ENCODE assay signal across 34 mouse cellular contexts in genomic region chr7:109734806-109735205, GRCm38 (mm10). TPM values are rescaled to one million over a fixed set of nuclear protein-coding genes. Genes with fewer than 3 reads are reported as not detected.
DNase-seq lines count a peak whose midpoint lies in the region; ATAC-seq and TF ChIP-seq lines count a peak whose summit lies in the region.
"Had no signal": no experiment of that assay in that cellular context is flagged by ENCODE, and none has a peak within 500 bp of the region (broad histone marks: within the 10 kb centered on the region; RNA-seq: fewer than 3 reads in every experiment).

No protein-coding gene starts in this region.

- no peak overlapping the region for H3K4me2 ChIP-seq in lung, postnatal 0 days (replicated peaks; ENCODE audit: low read depth, low read length)
- H3K4me2 ChIP-seq: heart, embryonic 12.5 days; liver, embryonic 11.5 days; neural tube, embryonic 12.5 days had no signal

- no peak overlapping the region for H3K9ac ChIP-seq in lung, postnatal 0 days (replicated peaks; ENCODE audit: low read depth)
- H3K9ac ChIP-seq: heart, embryonic 12.5 days; neural tube, embryonic 12.5 days had no signal

- 51% methylated on average over 4 of the region's 4 CpGs for WGBS in lung, postnatal 0 days

- peaks cover 9% of the 10 kb centered on the region; the same call in 1 of the 2 replicates for H3K36me3 ChIP-seq in lung, postnatal 0 days (ENCODE audit: insufficient read depth, low read length)

- no peak for TF ChIP-seq EP300 in lung, postnatal 0 days (IDR thresholded peaks at IDR 0.05)

- no peaks in the 10 kb centered on the region; the same call in 1 of the 2 replicates for H3K4me1 ChIP-seq in lung, postnatal 0 days (ENCODE audit: insufficient read depth, low read depth, low read length)
- H3K4me1 ChIP-seq: neural tube, embryonic 12.5 days had no signal

- no peak overlapping the region for H3K27ac ChIP-seq in lung, postnatal 0 days (ENCODE audit: low read length)
- H3K27ac ChIP-seq: forebrain, embryonic 10.5 days; hindbrain, postnatal 0 days; layer of hippocampus, adult 2 months; neural tube, embryonic 12.5 days had no signal

- no peaks in the 10 kb centered on the region for H3K27me3 ChIP-seq in lung, postnatal 0 days (replicated peaks; ENCODE audit: insufficient read depth, low read length)
- H3K27me3 ChIP-seq: heart, embryonic 12.5 days; neural tube, embryonic 12.5 days had no signal

- no peaks in the 10 kb centered on the region for H3K9me3 ChIP-seq in lung, postnatal 0 days (ENCODE audit: low read length)
- H3K9me3 ChIP-seq: forebrain, embryonic 10.5 days; heart, embryonic 12.5 days; neural tube, embryonic 12.5 days had no signal

- no peak for TF ChIP-seq CTCF in lung, postnatal 0 days (IDR thresholded peaks at IDR 0.05)

- peak; percentile 47 for DNase-seq in adrenal gland, postnatal 10 days
- DNase-seq in adrenal gland, postnatal 4 days (ENCODE audit: low spot score in 2 of 2) = no peak
- peak; percentile 33 for DNase-seq in lung, postnatal 0 days (ENCODE audit: low spot score)
- DNase-seq in lung, postnatal 25 days (ENCODE audit: low spot score) = no peak
- DNase-seq in kidney, postnatal 10 days = peak; percentile 77
- DNase-seq in thymus, postnatal 4 days = no peak
- DNase-seq: cerebellum, adult 18-20 months; cerebellum, postnatal 14 days; gastrocnemius, postnatal 14 days; heart, adult 18-20 months; heart, postnatal 14 days; lung, adult 18-20 months; lung, postnatal 36 days; midbrain, embryonic 14.5 days; right cerebral cortex, adult 18-20 months; right cerebral cortex, postnatal 4 days; thymus, adult 18-20 months; thymus, postnatal 36 days had no signal

- ATAC-seq in lung, postnatal 0 days = no peak
- ATAC-seq in granulocyte monocyte progenitor cell, adult 5-6 weeks (replicated peaks; ENCODE audit: poor library complexity, severe bottlenecking) = no peak
- ATAC-seq: CD4-positive, CD25-positive, alpha-beta regulatory T cell, adult 4 months; forebrain, embryonic 16.5 days; hindbrain, postnatal 0 days; intestine, embryonic 16.5 days had no signal

- H3K4me3 ChIP-seq in lung, postnatal 0 days (ENCODE audit: low read depth, low read length) = no peak overlapping the region
- H3K4me3 ChIP-seq: forebrain, embryonic 10.5 days; heart, embryonic 12.5 days; layer of hippocampus, adult 2 months; neural tube, embryonic 12.5 days had no signal

RNA-seq across cellular contexts. Expression of gene Ascl3, which starts 3.3 kb away (rescaled TPM):
- not detected for total RNA-seq in adrenal gland, postnatal 10 days (2021)
- not detected for total RNA-seq in adrenal gland, postnatal 4 days (2021)
- polyA plus RNA-seq in lung, postnatal 0 days (2015; fragmentation: Nextera tagmentation; extraction: Ambion mirVana) = 0.64 and 0.89 TPM in 2 replicates
- total RNA-seq in granulocyte monocyte progenitor cell, adult 5-6 weeks (2014; fragmentation: Nextera tagmentation) = not detected in 2 replicates
- total RNA-seq in granulocyte monocyte progenitor cell, adult 5-6 weeks (2017) = not detected in 2 replicates
- total RNA-seq: gastrocnemius, postnatal 14 days; heart, adult 18-20 months; heart, postnatal 14 days; hindbrain, postnatal 0 days; layer of hippocampus, adult 2 months; layer of hippocampus, postnatal 25 days; left cerebral cortex, postnatal 10 days; megakaryocyte-erythroid progenitor cell, adult 5-6 weeks had no signal
- polyA plus RNA-seq: CD4-positive, CD25-positive, alpha-beta regulatory T cell, adult 4 months; embryonic facial prominence, embryonic 11.5 days; forebrain, embryonic 10.5 days; forebrain, embryonic 16.5 days; heart, embryonic 12.5 days; hindbrain, embryonic 11.5 days; limb, embryonic 11.5 days; liver, embryonic 11.5 days; midbrain, embryonic 14.5 days; neural tube, embryonic 12.5 days had no signal

RNA-seq across cellular contexts. Expression of gene BC051019, which starts 11.2 kb away (rescaled TPM):
- not detected for total RNA-seq in adrenal gland, postnatal 10 days (2021)
- total RNA-seq in adrenal gland, postnatal 4 days (2021) = not detected
- polyA plus RNA-seq in lung, postnatal 0 days (2015; fragmentation: Nextera tagmentation; extraction: Ambion mirVana) = 22.7 and 24.3 TPM in 2 replicates
- total RNA-seq in granulocyte monocyte progenitor cell, adult 5-6 weeks (2014; fragmentation: Nextera tagmentation) = not detected in 2 replicates
- total RNA-seq in granulocyte monocyte progenitor cell, adult 5-6 weeks (2017) = not detected in 2 replicates
- total RNA-seq: gastrocnemius, postnatal 14 days; layer of hippocampus, postnatal 25 days; left cerebral cortex, postnatal 10 days; megakaryocyte-erythroid progenitor cell, adult 5-6 weeks had no signal
- polyA plus RNA-seq: embryonic facial prominence, embryonic 11.5 days; heart, embryonic 12.5 days; intestine, embryonic 16.5 days; midbrain, embryonic 14.5 days; neural tube, embryonic 12.5 days had no signal

RNA-seq across cellular contexts. Expression of gene Tmem9b, which starts 17.9 kb away (rescaled TPM):
- 10 to 100 TPM; 36.3 to 36.7 TPM for total RNA-seq in adrenal gland, postnatal 10 days (2021)
- total RNA-seq in adrenal gland, postnatal 4 days (2021) = 10 to 100 TPM; 34.8 to 36.9 TPM
- polyA plus RNA-seq in lung, postnatal 0 days (2015; fragmentation: Nextera tagmentation; extraction: Ambion mirVana) = 109 and 117 TPM in 2 replicates
- total RNA-seq in granulocyte monocyte progenitor cell, adult 5-6 weeks (2014; fragmentation: Nextera tagmentation) = 29.3 and 33.6 TPM in 2 replicates
- total RNA-seq in granulocyte monocyte progenitor cell, adult 5-6 weeks (2017) = 20.3 and 28.0 TPM in 2 replicates

RNA-seq across cellular contexts. Expression of gene Akip1, which starts 31.3 kb away (rescaled TPM):
- total RNA-seq in adrenal gland, postnatal 10 days (2021) = 10 to 100 TPM; 36.8 to 38.5 TPM
- 10 to 100 TPM; 33.3 to 34.0 TPM for total RNA-seq in adrenal gland, postnatal 4 days (2021)
- 48.6 and 52.5 TPM in 2 replicates for polyA plus RNA-seq in lung, postnatal 0 days (2015; fragmentation: Nextera tagmentation; extraction: Ambion mirVana)
- 44.7 and 52.5 TPM in 2 replicates for total RNA-seq in granulocyte monocyte progenitor cell, adult 5-6 weeks (2014; fragmentation: Nextera tagmentation)
- 20.8 and 25.9 TPM in 2 replicates for total RNA-seq in granulocyte monocyte progenitor cell, adult 5-6 weeks (2017)

RNA-seq across cellular contexts. Expression of gene St5, which starts 31.4 kb away (rescaled TPM):
- total RNA-seq in adrenal gland, postnatal 10 days (2021) = 10 to 100 TPM; 48.2 to 55.3 TPM
- 10 to 100 TPM; 54.1 to 57.6 TPM for total RNA-seq in adrenal gland, postnatal 4 days (2021)
- polyA plus RNA-seq in lung, postnatal 0 days (2015; fragmentation: Nextera tagmentation; extraction: Ambion mirVana) = 58.9 and 61.8 TPM in 2 replicates
- total RNA-seq in granulocyte monocyte progenitor cell, adult 5-6 weeks (2014; fragmentation: Nextera tagmentation) = 0.49 TPM in 1 of 2 replicates, not detected in the other
- total RNA-seq in granulocyte monocyte progenitor cell, adult 5-6 weeks (2017) = 0.72 and 1.6 TPM in 2 replicates

Comparison
In these comparisons a context has a peak if more than half of its experiments do, and no peak if none do; other contexts are left out.
1. DNase-seq: peak in adrenal gland, postnatal 10 days (single experiment), lung, postnatal 0 days (single experiment) and kidney, postnatal 10 days (single experiment); none in adrenal gland, postnatal 4 days (0 of 2), lung, postnatal 25 days (single experiment) and thymus, postnatal 4 days (single experiment).